Comparison of ENCODE assay signal across 8 mouse cellular contexts in genomic region chr11:69369215-69369989, GRCm38 (mm10). TPM values are rescaled to one million over a fixed set of nuclear protein-coding genes. Genes with fewer than 3 reads are reported as not detected.
DNase-seq lines count a peak whose midpoint lies in the region; ATAC-seq and TF ChIP-seq lines count a peak whose summit lies in the region.

TSS of gene Chd3 (minus strand) at chr11:69369406.

- H3K9ac ChIP-seq in embryonic facial prominence, embryonic 14.5 days (ENCODE audit: low read depth, low read length): peak within 1 kb of the TSS; percentile 100
- H3K9ac ChIP-seq in liver, adult 2 months (ENCODE audit: low read depth, low read length): peak within 1 kb of the TSS; percentile 97
- H3K9ac ChIP-seq in neural tube, embryonic 15.5 days (replicated peaks): peak within 1 kb of the TSS; percentile 99

- no peak for DNase-seq in gastrocnemius, postnatal 10 days
- no peak for DNase-seq in gastrocnemius, adult 8-10 months (ENCODE audit: low spot score in 2 of 2)
- DNase-seq in embryonic facial prominence, embryonic 14.5 days (ENCODE audit: low spot score): peak; percentile 44
- peak; percentile 60 for DNase-seq in hindbrain, embryonic 10.5 days (ENCODE audit: low spot score)
- DNase-seq in liver, adult 2 months (ENCODE audit: extremely low read depth, low read depth, low spot score): no peak
- no peak for DNase-seq in frontal cortex, postnatal 25 days (ENCODE audit: low spot score in 2 of 2)

- H3K4me1 ChIP-seq in embryonic facial prominence, embryonic 14.5 days (ENCODE audit: control insufficient read depth, insufficient read depth, low read length): peaks cover 34% of the 10 kb centered on the region
- peaks cover 87% of the 10 kb centered on the region for H3K4me1 ChIP-seq in hindbrain, embryonic 10.5 days (replicated peaks)
- peaks cover 16% of the 10 kb centered on the region for H3K4me1 ChIP-seq in liver, adult 2 months (ENCODE audit: control insufficient read depth, insufficient read depth, low read length)
- peaks cover 61% of the 10 kb centered on the region for H3K4me1 ChIP-seq in neural tube, embryonic 15.5 days

- under 1% methylated on average over 17 of the region's 34 CpGs for WGBS in embryonic facial prominence, embryonic 14.5 days
- WGBS in hindbrain, embryonic 10.5 days: 2% methylated on average over 22 of the region's 34 CpGs
- 4% methylated on average over 20 of the region's 34 CpGs for WGBS in liver, adult 2 months
- 1% methylated on average over 23 of the region's 34 CpGs for WGBS in neural tube, embryonic 15.5 days

- peak within 1 kb of the TSS; percentile 100 for H3K27ac ChIP-seq in embryonic facial prominence, embryonic 14.5 days (replicated peaks; ENCODE audit: low read depth, low read length)
- peak within 1 kb of the TSS; percentile 100 for H3K27ac ChIP-seq in hindbrain, embryonic 10.5 days
- peak within 1 kb of the TSS; percentile 86 for H3K27ac ChIP-seq in liver, adult 2 months (replicated peaks; ENCODE audit: insufficient read depth, low read depth, low read length)
- H3K27ac ChIP-seq in neural tube, embryonic 15.5 days (replicated peaks): peak within 1 kb of the TSS; percentile 98

- peaks cover 21% of the 10 kb centered on the region for H3K36me3 ChIP-seq in embryonic facial prominence, embryonic 14.5 days (ENCODE audit: control insufficient read depth, insufficient read depth, low read length)
- H3K36me3 ChIP-seq in hindbrain, embryonic 10.5 days: peaks cover 23% of the 10 kb centered on the region
- H3K36me3 ChIP-seq in liver, adult 2 months (ENCODE audit: control insufficient read depth, insufficient read depth, low read length): no peaks in the 10 kb centered on the region
- peaks cover 5% of the 10 kb centered on the region; the same call in 1 of the 2 replicates for H3K36me3 ChIP-seq in neural tube, embryonic 15.5 days

- no peaks in the 10 kb centered on the region for H3K27me3 ChIP-seq in embryonic facial prominence, embryonic 14.5 days (replicated peaks; ENCODE audit: control insufficient read depth, insufficient read depth, low read length)
- no peaks in the 10 kb centered on the region for H3K27me3 ChIP-seq in hindbrain, embryonic 10.5 days (ENCODE audit: insufficient read depth, poor library complexity, severe bottlenecking)
- no peaks in the 10 kb centered on the region for H3K27me3 ChIP-seq in liver, adult 2 months (ENCODE audit: control insufficient read depth, insufficient read depth, low read length)
- no peaks in the 10 kb centered on the region for H3K27me3 ChIP-seq in neural tube, embryonic 15.5 days (replicated peaks)

- H3K9me3 ChIP-seq in embryonic facial prominence, embryonic 14.5 days (ENCODE audit: control insufficient read depth, low read length): no peaks in the 10 kb centered on the region
- H3K9me3 ChIP-seq in hindbrain, embryonic 10.5 days: no peaks in the 10 kb centered on the region
- no peaks in the 10 kb centered on the region for H3K9me3 ChIP-seq in neural tube, embryonic 15.5 days (replicated peaks)

- no peak for TF ChIP-seq CTCF in liver, adult 2 months (IDR thresholded peaks at IDR 0.05; ENCODE audit: low read depth, low read length)

- no peak for ATAC-seq in CD4-positive, CD25-positive, alpha-beta regulatory T cell, adult 4 months
- no peak for ATAC-seq in embryonic facial prominence, embryonic 14.5 days (ENCODE audit: low read depth)
- ATAC-seq in neural tube, embryonic 15.5 days (ENCODE audit: low FRiP score): no peak

- peak within 1 kb of the TSS; percentile 95 for H3K4me3 ChIP-seq in embryonic facial prominence, embryonic 14.5 days (ENCODE audit: low read depth, low read length)
- peak within 1 kb of the TSS; percentile 89 for H3K4me3 ChIP-seq in hindbrain, embryonic 10.5 days
- H3K4me3 ChIP-seq in liver, adult 2 months (ENCODE audit: insufficient read depth, low read depth, low read length): peak within 1 kb of the TSS; percentile 81
- peak within 1 kb of the TSS; percentile 72 for H3K4me3 ChIP-seq in neural tube, embryonic 15.5 days (replicated peaks)

- H3K4me2 ChIP-seq in embryonic facial prominence, embryonic 14.5 days (ENCODE audit: low read depth, low read length): peak within 1 kb of the TSS; percentile 73
- peak within 1 kb of the TSS; percentile 91 for H3K4me2 ChIP-seq in neural tube, embryonic 15.5 days

- H3K79me2 ChIP-seq in liver, adult 2 months (ENCODE audit: control insufficient read depth, insufficient read depth, low read length): no peaks in the 10 kb centered on the region; the same call in 1 of the 2 replicates

- no peak for TF ChIP-seq POLR2A in liver, adult 2 months (IDR thresholded peaks at IDR 0.05; ENCODE audit: extremely low read depth, insufficient read depth, low read length)

RNA-seq across cellular contexts. Expression of gene Chd3, which starts in this region (rescaled TPM):
- 10 to 100 TPM; 39.0 to 59.5 TPM for total RNA-seq in gastrocnemius, postnatal 10 days (2021)
- 1 to 10 TPM; 4.2 to 9.0 (median 5.5) TPM for total RNA-seq in gastrocnemius, adult 8-10 months (2022)
- polyA plus RNA-seq in CD4-positive, CD25-positive, alpha-beta regulatory T cell, adult 4 months (2017; shearing (Covaris generic)): 10 to 100 TPM; 71.8 to 80.8 TPM
- 68.9 and 73.3 TPM in 2 replicates for polyA plus RNA-seq in embryonic facial prominence, embryonic 14.5 days (2014; fragmentation: Nextera tagmentation; extraction: Ambion mirVana)
- polyA plus RNA-seq in hindbrain, embryonic 10.5 days (2016; fragmentation: Nextera tagmentation; extraction: Ambion mirVana): 45.1 and 46.9 TPM in 2 replicates
- 45.2 and 57.5 TPM in 2 replicates for total RNA-seq in liver, adult 2 months (2014; rRNA removed)
- 55.2 and 80.2 TPM in 2 replicates for polyA plus RNA-seq in liver, adult 2 months (2012; rRNA removed)
- 70.6 and 76.1 TPM in 2 replicates for polyA plus RNA-seq in neural tube, embryonic 15.5 days (2015; fragmentation: Nextera tagmentation; extraction: Ambion mirVana)

Comparison
In these comparisons a context has a peak if more than half of its experiments do, and no peak if none do; other contexts are left out.
1. DNase-seq: peak in embryonic facial prominence, embryonic 14.5 days (single experiment) and hindbrain, embryonic 10.5 days (single experiment); none in gastrocnemius, postnatal 10 days (single experiment), gastrocnemius, adult 8-10 months (0 of 2), liver, adult 2 months (single experiment) and frontal cortex, postnatal 25 days (0 of 2).
2. Peak in every context shown above with its lines, with median percentiles within 50 percentile points of each other: H3K27ac ChIP-seq, H3K4me3 ChIP-seq and H3K9ac ChIP-seq.